Comparison of ENCODE assay signal across 19 mouse cellular contexts in the genomic region with DNA sequence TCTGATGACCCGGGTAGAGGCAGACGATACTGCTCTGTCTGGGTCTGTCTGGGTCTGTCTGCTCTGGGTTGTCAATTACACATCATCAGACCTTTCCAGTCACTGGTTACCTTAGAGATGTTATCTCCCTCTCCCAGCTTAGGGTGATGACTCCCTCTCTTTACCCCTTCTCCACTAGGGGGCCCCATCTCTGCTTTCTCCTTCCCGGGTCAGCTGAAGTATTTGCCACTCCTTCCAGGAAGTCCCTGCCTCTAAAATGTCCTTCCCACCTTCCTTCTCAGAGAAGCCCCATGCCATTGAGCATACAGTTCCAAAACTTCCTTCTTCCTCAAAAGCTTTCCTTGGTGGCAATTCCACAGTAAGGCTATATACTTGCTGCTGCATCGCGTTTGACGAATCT. TPM values are rescaled to one million over a fixed set of nuclear protein-coding genes. Genes with fewer than 3 reads are reported as not detected.
DNase-seq lines count a peak whose midpoint lies in the region; ATAC-seq and TF ChIP-seq lines count a peak whose summit lies in the region.
"Had no signal": no experiment of that assay in that cellular context is flagged by ENCODE, and none has a peak within 500 bp of the region (broad histone marks: within the 10 kb centered on the region; RNA-seq: fewer than 3 reads in every experiment).

No protein-coding gene starts in this region.

- no peak overlapping the region for H3K27ac ChIP-seq in liver, embryonic 14.5 days
- H3K27ac ChIP-seq in liver, embryonic 11.5 days (ENCODE audit: low read depth, low read length), result no peak overlapping the region
- H3K27ac ChIP-seq: forebrain, embryonic 12.5 days; limb, embryonic 10.5 days; lung, embryonic 15.5 days; midbrain, embryonic 12.5 days; stomach, embryonic 15.5 days had no signal

- peak; percentile 21 for DNase-seq in embryo, embryonic 9.5 days (ENCODE audit: extremely low spot score)
- DNase-seq in embryo, embryonic 11 days, result no peak
- DNase-seq in liver, embryonic 14.5 days (ENCODE audit: low read depth in 3 of 3, low spot score in 3 of 3), result no peak
- DNase-seq in liver, embryonic 11.5 days (ENCODE audit: low spot score), result no peak
- DNase-seq in 3T3-L1 (ENCODE audit: low read depth, low spot score) (peak; percentile 31), WW6 (ENCODE audit: low read depth, low spot score) (peak; percentile 73)
- no peak for DNase-seq in spleen, adult 12 weeks (ENCODE audit: low spot score)
- DNase-seq: adrenal gland, adult 8-10 months; cerebellum, adult 9-11 months; heart, adult 18-20 months; heart, postnatal 10 days; kidney, postnatal 10 days had no signal

- no peak overlapping the region for H3K9ac ChIP-seq in liver, embryonic 14.5 days (replicated peaks)
- no peak overlapping the region for H3K9ac ChIP-seq in liver, embryonic 11.5 days (ENCODE audit: low read depth, low read length)
- H3K9ac ChIP-seq: forebrain, embryonic 12.5 days; lung, embryonic 15.5 days; midbrain, embryonic 12.5 days; stomach, embryonic 15.5 days had no signal

- 39% methylated on average over 6 of the region's 6 CpGs for WGBS in liver, embryonic 14.5 days (ENCODE audit: insufficient replicate concordance)
- WGBS in liver, embryonic 11.5 days, result 47% methylated on average over 6 of the region's 6 CpGs

- no peak overlapping the region for H3K4me2 ChIP-seq in liver, embryonic 14.5 days (ENCODE audit: low read depth)
- H3K4me2 ChIP-seq in liver, embryonic 11.5 days, result no peak overlapping the region
- H3K4me2 ChIP-seq: forebrain, embryonic 12.5 days; lung, embryonic 15.5 days; midbrain, embryonic 12.5 days; stomach, embryonic 15.5 days had no signal

- peak; percentile 43 for TF ChIP-seq CTCF in liver, embryonic 14.5 days (IDR thresholded peaks at IDR 0.05; ENCODE audit: low read depth)

- no peaks in the 10 kb centered on the region for H3K36me3 ChIP-seq in liver, embryonic 14.5 days (replicated peaks; ENCODE audit: control insufficient read depth, insufficient read depth, low read depth)
- H3K36me3 ChIP-seq in liver, embryonic 11.5 days (ENCODE audit: control insufficient read depth, insufficient read depth, low read length), result no peaks in the 10 kb centered on the region
- H3K36me3 ChIP-seq: forebrain, embryonic 12.5 days; limb, embryonic 10.5 days; lung, embryonic 15.5 days; midbrain, embryonic 12.5 days; stomach, embryonic 15.5 days had no signal

- peaks cover 5% of the 10 kb centered on the region; the same call in 1 of the 2 replicates for H3K27me3 ChIP-seq in liver, embryonic 14.5 days (ENCODE audit: control insufficient read depth, insufficient read depth, low read length)
- H3K27me3 ChIP-seq in liver, embryonic 11.5 days (replicated peaks; ENCODE audit: control insufficient read depth, insufficient read depth, low read length), result peaks cover 10% of the 10 kb centered on the region
- H3K27me3 ChIP-seq: stomach, embryonic 15.5 days had no signal

- no peak overlapping the region for H3K4me3 ChIP-seq in liver, embryonic 14.5 days (ENCODE audit: insufficient read depth in 1 of 2, low read depth in 2 of 2, low read length in 2 of 2)
- no peak overlapping the region for H3K4me3 ChIP-seq in liver, embryonic 11.5 days (ENCODE audit: low read depth, low read length)
- H3K4me3 ChIP-seq: forebrain, embryonic 12.5 days; limb, embryonic 10.5 days; lung, embryonic 15.5 days; midbrain, embryonic 12.5 days; stomach, embryonic 15.5 days had no signal

- ATAC-seq in liver, embryonic 14.5 days (ENCODE audit: insufficient read depth), result no peak
- no peak for ATAC-seq in liver, embryonic 11.5 days (replicated peaks; ENCODE audit: low FRiP score)
- no peak for ATAC-seq in inflammation-experienced regulatory T-cells, adult 6 months
- ATAC-seq: hindbrain, embryonic 16.5 days had no signal

- H3K9me3 ChIP-seq in liver, embryonic 14.5 days (ENCODE audit: control insufficient read depth, low read length), result no peaks in the 10 kb centered on the region
- H3K9me3 ChIP-seq in liver, embryonic 11.5 days (ENCODE audit: control insufficient read depth, low read length), result no peaks in the 10 kb centered on the region
- H3K9me3 ChIP-seq: forebrain, embryonic 12.5 days; limb, embryonic 10.5 days; lung, embryonic 15.5 days; midbrain, embryonic 12.5 days; stomach, embryonic 15.5 days had no signal

- no peaks in the 10 kb centered on the region for H3K4me1 ChIP-seq in liver, embryonic 14.5 days (replicated peaks; ENCODE audit: control insufficient read depth in 2 of 2, insufficient read depth in 2 of 2, low read length in 1 of 2)
- no peaks in the 10 kb centered on the region; the same call in 1 of the 2 replicates for H3K4me1 ChIP-seq in liver, embryonic 11.5 days (replicated peaks; ENCODE audit: control insufficient read depth, insufficient read depth, low read length)
- H3K4me1 ChIP-seq: forebrain, embryonic 12.5 days; lung, embryonic 15.5 days; midbrain, embryonic 12.5 days; stomach, embryonic 15.5 days had no signal

- no peak for TF ChIP-seq EP300 in liver, embryonic 14.5 days (IDR thresholded peaks at IDR 0.05; ENCODE audit: low read depth)

RNA-seq across cellular contexts. Expression of a gene that starts 21.5 kb away (rescaled TPM):
- polyA plus RNA-seq in liver, embryonic 14.5 days (2012; rRNA removed), result 0.24 and 0.26 TPM in 2 replicates
- polyA plus RNA-seq in liver, embryonic 14.5 days (2014; fragmentation: Nextera tagmentation; extraction: Ambion mirVana), result 0.04 and 0.25 TPM in 2 replicates
- 3.4 and 3.6 TPM in 2 replicates for polyA plus RNA-seq in liver, embryonic 11.5 days (2014; fragmentation: Nextera tagmentation; extraction: Ambion mirVana)
- not detected for polyA plus RNA-seq in inflammation-experienced regulatory T-cells, adult 6 months (2017; shearing (Covaris generic))

Comparison
In these comparisons a context has a peak if more than half of its experiments do, and no peak if none do; other contexts are left out.
1. DNase-seq: peak in embryo, embryonic 9.5 days (single experiment), 3T3-L1 (single experiment) and WW6 (single experiment); none in embryo, embryonic 11 days (single experiment), liver, embryonic 14.5 days (0 of 3), liver, embryonic 11.5 days (single experiment) and spleen, adult 12 weeks (single experiment).